Mouse (Mus musculus) heart, adult 2 months (tissue): ENCODE measurements around the gene Gm10447. TPM values are rescaled to one million over a fixed set of nuclear protein-coding genes. Genes with fewer than 3 reads are reported as not detected.

Experiments used
- DNase-seq, 2 experiments: peaks; one replicate each; pipeline ENCODE4 v3.0.0; 2021
- H3K27ac ChIP-seq: fragments of 200-600 bp; 2 replicates; pipeline ENCODE4 v1.8.1; 2022
- H3K27me3 ChIP-seq: fragments of 200-500 bp; 2 replicates; pipeline ENCODE4 v1.6.1; 2012; ENCODE audit warnings: mild to moderate bottlenecking, low read length, inconsistent platforms, mixed read lengths; ENCODE audit not compliant: control insufficient read depth, insufficient read depth
- H3K36me3 ChIP-seq: fragments of 200-500 bp; 2 replicates; pipeline ENCODE4 v1.6.1; 2012; ENCODE audit warnings: low read length, inconsistent platforms; ENCODE audit not compliant: control insufficient read depth, insufficient read depth
- H3K4me1 ChIP-seq: fragments of 200-500 bp; 2 replicates; pipeline ENCODE4 v1.6.1; 2011; ENCODE audit warnings: low read length; ENCODE audit not compliant: control insufficient read depth, insufficient read depth
- H3K4me3 ChIP-seq: fragments of 200-600 bp; 2 replicates; pipeline ENCODE4 v1.8.1; 2022
- H3K79me2 ChIP-seq: fragments of 200-500 bp; replicated peaks from 2 replicates; pipeline ENCODE4 v1.6.1; 2012; ENCODE audit warnings: mild to moderate bottlenecking, inconsistent platforms, low read length, moderate library complexity, mixed read lengths; ENCODE audit not compliant: control insufficient read depth, insufficient read depth
- H3K9ac ChIP-seq: fragments of 200-500 bp; 2 replicates; pipeline ENCODE4 v1.6.1; 2012; ENCODE audit warnings: low read depth, mild to moderate bottlenecking, control low read depth, inconsistent platforms, low read length, mixed read lengths
- CTCF ChIP-seq: fragments of 200-600 bp; IDR thresholded peaks from 2 replicates; pipeline ENCODE4 v1.8.1; 2022; ENCODE audit warnings: antibody characterized with exemption, mild to moderate bottlenecking, moderate library complexity
- EP300 ChIP-seq: fragments of 200-500 bp; IDR thresholded peaks from 2 replicates; pipeline ENCODE4 v1.6.1; 2011; ENCODE audit warnings: low read depth, low read length, control low read depth; ENCODE audit not compliant: insufficient read depth
- POLR2A ChIP-seq: fragments of 200-500 bp; IDR thresholded peaks from 2 replicates; pipeline ENCODE4 v1.6.1; 2011; ENCODE audit warnings: mild to moderate bottlenecking, low read depth, low read length, control low read depth; ENCODE audit not compliant: insufficient read depth
- WGBS: fragments of 180-500 bp; shearing (Covaris S2); methylation state at CpG from one replicate; pipeline ENCODE4 v1.1.7; 2018; 5-methylcytosine and 5-hydroxymethylcytosine counted together
- intact Hi-C: fragments of 180-260 bp; cut with DNase I; formaldehyde crosslinking; loops from one replicate; pipeline ENCODE4 v1.15.1; 2025
- polyA plus RNA-seq: library from polyadenylated mRNA; depleted of rRNA; stranded (reverse); fragments of >200 nt; gene quantifications from 2 replicates; pipeline ENCODE4 v1.2.3, GENCODE M21; 2012
- total RNA-seq, 2 experiments: library from RNA; stranded (reverse); gene quantifications; 2 replicates each; pipeline ENCODE4 v1.2.3; 2021

Gene Gm10447
- total and polyA plus RNA-seq, 3 experiments: not detected

DNA sequence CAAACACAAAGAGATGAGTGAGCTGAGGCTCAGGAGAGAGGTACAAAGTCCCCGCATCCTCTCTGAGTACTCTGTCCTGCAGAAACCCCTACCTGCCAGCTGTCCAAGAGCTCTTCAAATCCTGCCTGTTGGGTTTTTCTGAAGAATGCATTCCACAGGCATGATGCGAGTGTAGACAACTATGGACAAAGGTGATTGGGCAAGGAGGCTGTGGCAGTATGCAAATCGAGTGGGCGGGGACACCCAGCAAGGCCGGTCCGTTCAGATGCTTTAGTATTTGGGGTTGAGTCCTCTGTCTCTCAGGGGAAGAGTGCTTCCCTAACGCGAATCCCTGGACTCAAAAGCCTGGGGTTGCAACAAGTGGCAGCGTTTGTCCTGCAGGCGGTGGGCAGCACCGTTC lies 43.7 kb upstream of the Gm10447 start:
- intact Hi-C loops: no loop called here
- H3K79me2 ChIP-seq: no peaks in the 10 kb centered on the region
- 20% methylated on average over 11 of the region's 11 CpGs for WGBS

DNA sequence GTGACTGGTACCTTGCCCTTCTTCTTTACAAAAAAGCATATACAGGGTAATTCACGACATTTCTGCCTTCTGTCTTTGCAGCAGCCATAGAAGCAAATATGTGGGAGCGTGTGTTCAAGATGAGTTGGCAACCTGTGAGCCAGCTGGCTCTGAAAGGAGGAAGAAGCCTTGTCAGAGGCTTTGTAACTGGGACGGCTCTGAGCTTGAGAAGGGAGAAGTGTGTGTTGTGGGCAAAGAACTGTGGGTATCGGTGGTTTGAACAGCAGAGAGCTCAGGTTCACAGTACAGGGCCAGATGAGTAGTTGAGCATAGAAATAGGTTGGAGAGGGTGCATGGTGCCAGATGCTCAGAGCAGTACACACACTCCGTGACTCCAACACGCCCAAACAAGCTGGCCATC lies 40.0 kb upstream of the Gm10447 start:
- DNase-seq: peak in 1 of 2 experiments; percentile 23
- Histone ChIP-seq H3K27ac (no peak overlapping the region), H3K9ac (no peak overlapping the region), H3K4me1 (peaks cover 6% of the 10 kb centered on the region; the same call in 1 of the 2 replicates), H3K4me3 (no peak overlapping the region), H3K79me2 (no peaks in the 10 kb centered on the region), H3K27me3 (no peaks in the 10 kb centered on the region), H3K36me3 (no peaks in the 10 kb centered on the region)
- 71% methylated on average over 6 of the region's 6 CpGs for WGBS
- TF ChIP-seq CTCF (no peak), EP300 (no peak)
- intact Hi-C loops: no loop called here

More for the DNA sequence above, 43.7 kb upstream of the Gm10447 start:
- Histone ChIP-seq H3K4me1 (peaks cover 4% of the 10 kb centered on the region; the same call in 1 of the 2 replicates), H3K9ac (no peak overlapping the region), H3K4me3 (no peak overlapping the region), H3K27ac (no peak overlapping the region), H3K27me3 (no peaks in the 10 kb centered on the region), H3K36me3 (no peaks in the 10 kb centered on the region)
- DNase-seq: peak in 1 of 2 experiments; percentile 34
- TF ChIP-seq EP300 (no peak), CTCF (no peak), POLR2A (no peak)

DNA sequence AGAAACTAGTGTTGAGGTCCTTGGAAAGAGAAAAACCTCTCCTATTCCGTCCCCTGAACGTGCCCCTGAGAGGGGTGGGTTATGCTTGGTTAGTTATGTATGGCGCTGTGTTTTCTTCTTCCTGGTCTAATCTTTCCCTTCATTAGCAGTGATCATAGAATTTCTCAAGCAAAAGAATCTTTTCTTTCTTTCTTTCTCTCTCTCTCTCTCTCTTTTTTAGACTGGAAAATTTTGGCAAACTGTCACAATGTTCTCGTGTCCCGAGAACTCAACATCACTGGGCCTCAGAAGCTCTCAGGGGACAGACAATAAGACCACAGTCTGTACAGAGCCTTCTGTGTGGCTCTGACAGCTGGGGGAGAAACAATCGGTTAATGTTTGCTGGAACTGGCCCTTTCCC lies 38.5 kb upstream of the Gm10447 start:
- Histone ChIP-seq H3K36me3 (no peaks in the 10 kb centered on the region), H3K4me3 (no peak overlapping the region), H3K9ac (no peak overlapping the region), H3K27ac (peak overlapping the region; percentile 43), H3K4me1 (peaks cover 8% of the 10 kb centered on the region; the same call in 1 of the 2 replicates), H3K79me2 (no peaks in the 10 kb centered on the region), H3K27me3 (no peaks in the 10 kb centered on the region)
- TF ChIP-seq EP300 (no peak), POLR2A (no peak), CTCF (no peak)
- DNase-seq: no peak
- 67% methylated on average over 6 of the region's 6 CpGs for WGBS
- intact Hi-C loops: no loop called here

DNA sequence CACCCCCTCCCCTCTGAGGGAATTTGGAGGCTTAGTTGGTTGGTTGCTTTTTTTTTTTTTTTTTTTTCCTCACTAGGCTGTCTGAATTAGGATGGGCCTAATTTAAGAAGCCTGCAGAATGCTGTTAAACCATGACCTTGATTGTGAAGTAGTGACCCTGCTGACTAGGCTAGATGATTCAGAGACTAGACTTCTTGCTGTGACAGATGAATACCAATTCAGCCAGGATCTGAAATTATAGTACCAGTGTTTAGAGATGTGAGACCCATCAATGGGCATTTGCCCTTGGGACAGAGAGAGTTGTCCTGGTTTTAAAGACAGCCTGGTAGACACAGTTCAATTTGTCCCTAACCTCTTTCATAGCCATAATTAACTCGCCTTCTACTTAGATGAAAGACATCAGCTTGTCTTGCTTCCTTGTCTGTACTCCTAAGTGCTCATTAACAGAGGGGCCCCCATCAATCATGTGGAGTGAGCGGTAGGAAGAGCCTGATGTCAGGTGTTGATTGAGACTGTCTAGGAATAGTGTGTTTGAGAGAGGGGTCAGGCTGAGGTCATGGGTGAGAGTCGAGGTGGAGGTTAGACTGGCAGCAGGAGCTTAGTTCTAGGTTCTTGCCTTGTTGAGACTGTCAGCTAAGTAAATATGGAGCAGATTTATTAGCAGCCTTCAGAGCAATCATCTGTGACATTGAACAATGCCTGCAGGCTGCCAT lies 36.5 kb upstream of the Gm10447 start:
- intact Hi-C loops: no loop called here

DNA sequence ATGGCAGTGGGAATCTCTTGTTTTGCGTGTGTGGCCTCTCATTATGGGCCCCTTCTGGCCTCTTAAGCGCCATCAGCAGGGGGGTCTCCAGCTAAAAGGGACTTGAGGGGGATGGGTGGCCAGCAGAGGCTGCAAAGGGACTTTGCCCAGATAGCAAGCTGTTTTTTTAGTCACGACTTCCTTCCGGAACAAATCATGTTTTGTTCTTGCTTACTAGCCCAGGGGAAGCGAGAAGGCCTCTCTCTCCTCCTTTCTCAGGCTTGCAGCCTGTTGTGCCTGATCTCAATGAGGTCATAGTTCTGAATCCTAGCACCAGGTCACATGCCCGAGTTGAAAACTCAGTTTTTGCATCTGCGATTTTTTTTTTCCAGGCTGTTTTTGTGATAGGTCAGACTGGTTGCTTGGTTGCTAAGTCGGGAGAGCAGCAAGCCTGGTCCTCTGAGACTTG lies 35.1 kb upstream of the Gm10447 start:
- 36% methylated on average over 8 of the region's 8 CpGs for WGBS
- peaks cover 4% of the 10 kb centered on the region; the same call in 1 of the 2 replicates for H3K4me1 ChIP-seq
- intact Hi-C loops: no loop called here
- H3K9ac ChIP-seq: no peak overlapping the region
- H3K4me3 ChIP-seq: no peak overlapping the region
- H3K36me3 ChIP-seq: no peaks in the 10 kb centered on the region
- TF ChIP-seq EP300: 0 out of 2 replicates have a peak, but pooled peaks have one; percentile 39
- TF ChIP-seq POLR2A: 0 out of 2 replicates have a peak, but pooled peaks have one; percentile 24
- TF ChIP-seq CTCF: no peak
- no peaks in the 10 kb centered on the region; the same call in 1 of the 2 replicates for H3K27me3 ChIP-seq
- peak; percentile 40 to 58 for DNase-seq
- H3K79me2 ChIP-seq: no peaks in the 10 kb centered on the region
- peak overlapping the region; percentile 58 for H3K27ac ChIP-seq

More for the DNA sequence above, 36.5 kb upstream of the Gm10447 start:
- H3K36me3 ChIP-seq: no peaks in the 10 kb centered on the region
- no peak for DNase-seq
- H3K4me1 ChIP-seq: peaks cover 8% of the 10 kb centered on the region; the same call in 1 of the 2 replicates
- H3K27me3 ChIP-seq: no peaks in the 10 kb centered on the region
- H3K4me3 ChIP-seq: no peak overlapping the region
- no peak for TF ChIP-seq EP300
- no peak for TF ChIP-seq POLR2A
- no peak for TF ChIP-seq CTCF
- WGBS: 86% methylated on average over 3 of the region's 3 CpGs
- no peaks in the 10 kb centered on the region for H3K79me2 ChIP-seq
- H3K27ac ChIP-seq: no peak overlapping the region
- H3K9ac ChIP-seq: no peak overlapping the region

DNA sequence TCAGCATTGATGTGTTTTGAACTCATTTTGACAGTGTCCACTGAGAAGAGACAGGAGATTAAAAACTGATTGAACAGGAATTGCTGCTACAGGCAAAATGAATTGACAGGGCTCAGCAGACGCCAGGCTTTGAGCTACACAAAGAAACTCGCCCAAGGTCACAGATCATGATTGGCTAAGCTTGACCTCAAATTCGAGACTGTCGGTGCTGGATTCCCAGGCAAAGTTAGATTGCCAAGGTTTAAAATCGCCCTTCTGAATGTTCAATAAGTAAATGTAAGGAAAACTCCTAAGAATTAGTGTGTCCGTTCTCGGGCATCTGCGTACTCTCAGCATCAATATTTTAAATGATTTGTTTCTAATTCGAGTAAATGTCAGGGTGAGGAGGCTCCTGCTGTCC lies 32.5 kb upstream of the Gm10447 start:
- WGBS: 96% methylated on average over 9 of the region's 9 CpGs
- H3K9ac ChIP-seq: no peak overlapping the region
- TF ChIP-seq CTCF: no peak
- no peak for DNase-seq
- H3K4me3 ChIP-seq: no peak overlapping the region
- H3K27ac ChIP-seq: no peak overlapping the region
- H3K4me1 ChIP-seq: peaks cover 4% of the 10 kb centered on the region; the same call in 1 of the 2 replicates
- H3K79me2 ChIP-seq: no peaks in the 10 kb centered on the region
- H3K36me3 ChIP-seq: no peaks in the 10 kb centered on the region
- H3K27me3 ChIP-seq: no peaks in the 10 kb centered on the region; the same call in 1 of the 2 replicates
- intact Hi-C loops: no loop called here
